Mouse (Mus musculus): Measurements from ENCODE around the gene Vmn1r223. TPM values are rescaled to one million over a fixed set of nuclear protein-coding genes. Genes with fewer than 3 reads are reported as not detected.

Vmn1r223 gene
- polyA plus RNA-seq, 1 experiment from 2014 or later, result not detected

- H3K36me3 ChIP-seq (replicated peaks; ENCODE audit: control insufficient read depth, insufficient read depth, low read depth, low read length), result no peaks in the 10 kb centered on the region
- peak overlapping the region; percentile 34; the same call in 1 of the 2 replicates for H3K9ac ChIP-seq (replicated peaks; ENCODE audit: low read length)
- H3K4me3 ChIP-seq (ENCODE audit: low read depth, low read length), result peak overlapping the region; percentile 28
- H3K9me3 ChIP-seq (replicated peaks; ENCODE audit: control insufficient read depth, low read length), result no peaks in the 10 kb centered on the region
- 3% methylated on average over 34 of the region's 34 CpGs for WGBS
- H3K27me3 ChIP-seq (ENCODE audit: control insufficient read depth, insufficient read depth, low read length), result no peaks in the 10 kb centered on the region
- H3K4me2 ChIP-seq (ENCODE audit: low read depth, low read length), result peak overlapping the region; percentile 41
- ATAC-seq (replicated peaks; ENCODE audit: insufficient number of reproducible peaks, low FRiP score, low TSS enrichment, low read depth) (peak; percentile 81), DNase-seq (ENCODE audit: low spot score) (peak; percentile 73)
- no peak overlapping the region for H3K27ac ChIP-seq (replicated peaks; ENCODE audit: low read depth, low read length)
- H3K4me1 ChIP-seq (ENCODE audit: control insufficient read depth, insufficient read depth, low read length), result no peaks in the 10 kb centered on the region; the same call in 1 of the 2 replicates
Observed at GRCm38 (mm10) chr13:23270321-23271101, 23.6 kb downstream of the Vmn1r223 start.

- Histone ChIP-seq H3K27ac (replicated peaks; ENCODE audit: low read depth, low read length) (no peak overlapping the region), H3K4me3 (ENCODE audit: low read depth, low read length) (no peak overlapping the region), H3K4me1 (ENCODE audit: control insufficient read depth, insufficient read depth, low read length) (no peaks in the 10 kb centered on the region), H3K27me3 (ENCODE audit: control insufficient read depth, insufficient read depth, low read length) (no peaks in the 10 kb centered on the region), H3K36me3 (replicated peaks; ENCODE audit: control insufficient read depth, insufficient read depth, low read depth, low read length) (no peaks in the 10 kb centered on the region), H3K4me2 (ENCODE audit: low read depth, low read length) (no peak overlapping the region), H3K9ac (replicated peaks; ENCODE audit: low read length) (no peak overlapping the region), H3K9me3 (replicated peaks; ENCODE audit: control insufficient read depth, low read length) (no peaks in the 10 kb centered on the region)
- ATAC-seq (replicated peaks; ENCODE audit: insufficient number of reproducible peaks, low FRiP score, low TSS enrichment, low read depth) (no peak), DNase-seq (ENCODE audit: low spot score) (no peak)
- WGBS, result 81% methylated on average over 4 of the region's 4 CpGs
Observed at GRCm38 (mm10) chr13:23279576-23279975, 32.6 kb downstream of the Vmn1r223 start.

GRCm38 (mm10) chr13:23279992-23280391, 33.1 kb downstream of the Vmn1r223 start:
- Histone ChIP-seq H3K9ac (replicated peaks; ENCODE audit: low read length) (no peak overlapping the region), H3K4me2 (ENCODE audit: low read depth, low read length) (no peak overlapping the region), H3K9me3 (replicated peaks; ENCODE audit: control insufficient read depth, low read length) (no peaks in the 10 kb centered on the region), H3K27me3 (ENCODE audit: control insufficient read depth, insufficient read depth, low read length) (no peaks in the 10 kb centered on the region), H3K36me3 (replicated peaks; ENCODE audit: control insufficient read depth, insufficient read depth, low read depth, low read length) (no peaks in the 10 kb centered on the region), H3K27ac (replicated peaks; ENCODE audit: low read depth, low read length) (no peak overlapping the region), H3K4me1 (ENCODE audit: control insufficient read depth, insufficient read depth, low read length) (no peaks in the 10 kb centered on the region), H3K4me3 (ENCODE audit: low read depth, low read length) (no peak overlapping the region)
- DNase-seq (ENCODE audit: low spot score) (no peak), ATAC-seq (replicated peaks; ENCODE audit: insufficient number of reproducible peaks, low FRiP score, low TSS enrichment, low read depth) (no peak)
- WGBS, result 83% methylated on average over 3 of the region's 3 CpGs

- peak; percentile 65 for DNase-seq (ENCODE audit: low spot score)
- no peaks in the 10 kb centered on the region; the same call in 1 of the 2 replicates for H3K27me3 ChIP-seq (ENCODE audit: control insufficient read depth, insufficient read depth, low read length)
- H3K4me1 ChIP-seq (ENCODE audit: control insufficient read depth, insufficient read depth, low read length), result no peaks in the 10 kb centered on the region
- H3K27ac ChIP-seq (replicated peaks; ENCODE audit: low read depth, low read length), result no peak overlapping the region
- peak overlapping the region; percentile 42 for H3K4me3 ChIP-seq (ENCODE audit: low read depth, low read length)
- H3K36me3 ChIP-seq (replicated peaks; ENCODE audit: control insufficient read depth, insufficient read depth, low read depth, low read length), result no peaks in the 10 kb centered on the region
- no peak overlapping the region; the same call in 1 of the 2 replicates for H3K9ac ChIP-seq (replicated peaks; ENCODE audit: low read length)
- no peaks in the 10 kb centered on the region for H3K9me3 ChIP-seq (replicated peaks; ENCODE audit: control insufficient read depth, low read length)
- WGBS, result under 1% methylated on average over 22 of the region's 22 CpGs
- peak; percentile 89 for ATAC-seq (replicated peaks; ENCODE audit: insufficient number of reproducible peaks, low FRiP score, low TSS enrichment, low read depth)
- H3K4me2 ChIP-seq (ENCODE audit: low read depth, low read length), result peak overlapping the region; percentile 65
Observed at GRCm38 (mm10) chr13:23285191-23285920, 38.4 kb downstream of the Vmn1r223 start.

GRCm38 (mm10) chr13:23285921-23286720, 39.2 kb downstream of the Vmn1r223 start:
- ATAC-seq (replicated peaks; ENCODE audit: insufficient number of reproducible peaks, low FRiP score, low TSS enrichment, low read depth), result peak; percentile 42
- H3K9ac ChIP-seq (replicated peaks; ENCODE audit: low read length), result peak overlapping the region; percentile 26
- DNase-seq (ENCODE audit: low spot score), result peak; percentile 70
- H3K27me3 ChIP-seq (ENCODE audit: control insufficient read depth, insufficient read depth, low read length), result no peaks in the 10 kb centered on the region; the same call in 1 of the 2 replicates
- no peaks in the 10 kb centered on the region for H3K9me3 ChIP-seq (replicated peaks; ENCODE audit: control insufficient read depth, low read length)
- no peaks in the 10 kb centered on the region for H3K4me1 ChIP-seq (ENCODE audit: control insufficient read depth, insufficient read depth, low read length)
- peak overlapping the region; percentile 65 for H3K4me2 ChIP-seq (ENCODE audit: low read depth, low read length)
- no peaks in the 10 kb centered on the region for H3K36me3 ChIP-seq (replicated peaks; ENCODE audit: control insufficient read depth, insufficient read depth, low read depth, low read length)
- under 1% methylated on average over 35 of the region's 35 CpGs for WGBS
- H3K4me3 ChIP-seq (ENCODE audit: low read depth, low read length), result peak overlapping the region; percentile 42
- H3K27ac ChIP-seq (replicated peaks; ENCODE audit: low read depth, low read length), result no peak overlapping the region

GRCm38 (mm10) chr13:23286721-23287362, 39.9 kb downstream of the Vmn1r223 start:
- 0% methylated on average over 19 of the region's 19 CpGs for WGBS
- no peak for ATAC-seq (replicated peaks; ENCODE audit: insufficient number of reproducible peaks, low FRiP score, low TSS enrichment, low read depth)
- Histone ChIP-seq H3K4me3 (ENCODE audit: low read depth, low read length) (peak overlapping the region; percentile 42), H3K4me2 (ENCODE audit: low read depth, low read length) (peak overlapping the region; percentile 65), H3K27ac (replicated peaks; ENCODE audit: low read depth, low read length) (no peak overlapping the region), H3K36me3 (replicated peaks; ENCODE audit: control insufficient read depth, insufficient read depth, low read depth, low read length) (no peaks in the 10 kb centered on the region), H3K4me1 (ENCODE audit: control insufficient read depth, insufficient read depth, low read length) (no peaks in the 10 kb centered on the region), H3K9ac (replicated peaks; ENCODE audit: low read length) (peak overlapping the region; percentile 25; the same call in 1 of the 2 replicates), H3K27me3 (ENCODE audit: control insufficient read depth, insufficient read depth, low read length) (no peaks in the 10 kb centered on the region; the same call in 1 of the 2 replicates), H3K9me3 (replicated peaks; ENCODE audit: control insufficient read depth, low read length) (no peaks in the 10 kb centered on the region)
- peak; percentile 43 for DNase-seq (ENCODE audit: low spot score)

- no peaks in the 10 kb centered on the region for H3K36me3 ChIP-seq (replicated peaks; ENCODE audit: control insufficient read depth, insufficient read depth, low read depth, low read length)
- WGBS, result under 1% methylated on average over 5 of the region's 5 CpGs
- no peak overlapping the region for H3K4me2 ChIP-seq (ENCODE audit: low read depth, low read length)
- H3K9me3 ChIP-seq (replicated peaks; ENCODE audit: control insufficient read depth, low read length), result no peaks in the 10 kb centered on the region
- no peak for ATAC-seq (replicated peaks; ENCODE audit: insufficient number of reproducible peaks, low FRiP score, low TSS enrichment, low read depth)
- no peaks in the 10 kb centered on the region for H3K4me1 ChIP-seq (ENCODE audit: control insufficient read depth, insufficient read depth, low read length)
- no peaks in the 10 kb centered on the region for H3K27me3 ChIP-seq (ENCODE audit: control insufficient read depth, insufficient read depth, low read length)
- H3K27ac ChIP-seq (replicated peaks; ENCODE audit: low read depth, low read length), result no peak overlapping the region
- H3K4me3 ChIP-seq (ENCODE audit: low read depth, low read length), result no peak overlapping the region
- H3K9ac ChIP-seq (replicated peaks; ENCODE audit: low read length), result no peak overlapping the region
- DNase-seq (ENCODE audit: low spot score), result peak; percentile 64
Observed at GRCm38 (mm10) chr13:23297737-23298136, 50.8 kb downstream of the Vmn1r223 start.

All from embryonic facial prominence, embryonic 11.5 days (tissue).